Comparison of ENCODE assay signal across 7 mouse cellular contexts in the genomic region with DNA sequence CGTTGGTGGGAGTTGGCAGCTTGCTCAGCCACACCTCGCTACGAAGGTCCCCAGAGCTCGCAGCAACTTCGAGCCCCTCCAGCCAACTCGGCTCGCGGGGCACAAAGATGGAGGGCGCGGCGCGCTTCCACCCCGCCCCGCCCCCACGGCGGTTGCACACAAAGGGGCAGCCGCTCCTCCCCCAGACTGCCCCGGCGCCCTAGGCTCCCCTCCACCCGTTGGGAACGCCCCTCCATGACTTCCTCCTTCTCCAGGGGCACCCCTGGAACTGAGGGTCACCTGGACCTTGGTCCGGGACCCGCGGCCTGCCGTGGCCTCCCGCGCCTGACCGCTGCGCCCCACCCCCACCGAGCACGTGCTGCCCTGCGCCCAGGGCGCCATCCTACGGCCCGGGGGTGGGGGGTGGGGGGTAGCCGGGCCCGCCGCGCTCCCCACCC. TPM values are rescaled to one million over a fixed set of nuclear protein-coding genes. Genes with fewer than 3 reads are reported as not detected.
A peak's percentile ranks its signal among the peaks of the same experiment; 100 is the strongest.
DNase-seq lines count a peak whose midpoint lies in the region; ATAC-seq and TF ChIP-seq lines count a peak whose summit lies in the region.

No protein-coding gene starts in this region.

- H3K9ac ChIP-seq in heart, embryonic 15.5 days: peak overlapping the region; percentile 92
- H3K9ac ChIP-seq in limb, embryonic 14.5 days (ENCODE audit: low read depth, low read length, severe bottlenecking): peak overlapping the region; percentile 87
- H3K9ac ChIP-seq in midbrain, embryonic 13.5 days (replicated peaks): peak overlapping the region; percentile 41; the same call in 1 of the 2 replicates
- peak overlapping the region; percentile 79 for H3K9ac ChIP-seq in stomach, postnatal 0 days (ENCODE audit: low read length)

- TF ChIP-seq EP300 in stomach, postnatal 0 days (optimal IDR thresholded peaks at IDR 0.05): no peak

- H3K4me2 ChIP-seq in heart, embryonic 15.5 days: peak overlapping the region; percentile 90
- peak overlapping the region; percentile 82 for H3K4me2 ChIP-seq in limb, embryonic 14.5 days (replicated peaks; ENCODE audit: low read depth, low read length, severe bottlenecking)
- H3K4me2 ChIP-seq in midbrain, embryonic 13.5 days (replicated peaks): peak overlapping the region; percentile 90
- peak overlapping the region; percentile 94 for H3K4me2 ChIP-seq in stomach, postnatal 0 days (replicated peaks; ENCODE audit: low read depth)

- H3K4me1 ChIP-seq in E14TG2a.4 (replicated peaks; ENCODE audit: low read depth, low read length): peaks cover 66% of the 10 kb centered on the region
- H3K4me1 ChIP-seq in heart, embryonic 15.5 days (replicated peaks): peaks cover 41% of the 10 kb centered on the region
- peaks cover 22% of the 10 kb centered on the region for H3K4me1 ChIP-seq in limb, embryonic 14.5 days (ENCODE audit: control insufficient read depth, insufficient read depth, low read length)
- peaks cover 39% of the 10 kb centered on the region for H3K4me1 ChIP-seq in midbrain, embryonic 13.5 days (replicated peaks)
- H3K4me1 ChIP-seq in stomach, postnatal 0 days (replicated peaks; ENCODE audit: control insufficient read depth, insufficient read depth): peaks cover 4% of the 10 kb centered on the region; the same call in 1 of the 2 replicates

- peaks cover 15% of the 10 kb centered on the region for H3K36me3 ChIP-seq in E14TG2a.4 (ENCODE audit: insufficient read depth, low read length)
- no peaks in the 10 kb centered on the region for H3K36me3 ChIP-seq in heart, embryonic 15.5 days
- H3K36me3 ChIP-seq in limb, embryonic 14.5 days (ENCODE audit: control insufficient read depth, insufficient read depth, low read length): peaks cover 3% of the 10 kb centered on the region; the same call in 1 of the 2 replicates
- H3K36me3 ChIP-seq in midbrain, embryonic 13.5 days: no peaks in the 10 kb centered on the region
- no peaks in the 10 kb centered on the region for H3K36me3 ChIP-seq in stomach, postnatal 0 days (ENCODE audit: control insufficient read depth, insufficient read depth, low read length)

- H3K27me3 ChIP-seq in E14TG2a.4 (ENCODE audit: insufficient read depth, low read length): no peaks in the 10 kb centered on the region
- peaks cover 4% of the 10 kb centered on the region; the same call in 1 of the 2 replicates for H3K27me3 ChIP-seq in heart, embryonic 15.5 days
- no peaks in the 10 kb centered on the region for H3K27me3 ChIP-seq in limb, embryonic 14.5 days (ENCODE audit: control insufficient read depth, insufficient read depth, low read length)
- H3K27me3 ChIP-seq in midbrain, embryonic 13.5 days: peaks cover 12% of the 10 kb centered on the region
- no peaks in the 10 kb centered on the region for H3K27me3 ChIP-seq in stomach, postnatal 0 days (ENCODE audit: control insufficient read depth, insufficient read depth, low read length)

- no peak for TF ChIP-seq CTCF in E14TG2a.4 (conservative IDR thresholded peaks at IDR 0.05; ENCODE audit: low read length)
- TF ChIP-seq CTCF in stomach, postnatal 0 days (IDR thresholded peaks at IDR 0.05; ENCODE audit: low read depth): no peak

- 3% methylated on average over 37 of the region's 39 CpGs for WGBS in heart, embryonic 15.5 days
- WGBS in limb, embryonic 14.5 days: 2% methylated on average over 29 of the region's 39 CpGs
- WGBS in midbrain, embryonic 13.5 days: 2% methylated on average over 29 of the region's 39 CpGs
- WGBS in stomach, postnatal 0 days: 2% methylated on average over 37 of the region's 39 CpGs

- peak overlapping the region; percentile 95 for H3K4me3 ChIP-seq in E14TG2a.4 (replicated peaks; ENCODE audit: low read length)
- H3K4me3 ChIP-seq in heart, embryonic 15.5 days: peak overlapping the region; percentile 83
- peak overlapping the region; percentile 81 for H3K4me3 ChIP-seq in limb, embryonic 14.5 days (replicated peaks; ENCODE audit: low read length)
- H3K4me3 ChIP-seq in midbrain, embryonic 13.5 days (replicated peaks): peak overlapping the region; percentile 85
- H3K4me3 ChIP-seq in stomach, postnatal 0 days (ENCODE audit: low read depth, low read length): peak overlapping the region; percentile 65

- no peaks in the 10 kb centered on the region for H3K9me3 ChIP-seq in E14TG2a.4 (ENCODE audit: low read length)
- no peaks in the 10 kb centered on the region for H3K9me3 ChIP-seq in heart, embryonic 15.5 days (replicated peaks)
- H3K9me3 ChIP-seq in limb, embryonic 14.5 days (ENCODE audit: control insufficient read depth, low read length): no peaks in the 10 kb centered on the region
- H3K9me3 ChIP-seq in midbrain, embryonic 13.5 days: no peaks in the 10 kb centered on the region
- no peaks in the 10 kb centered on the region for H3K9me3 ChIP-seq in stomach, postnatal 0 days (ENCODE audit: control insufficient read depth, low read length)

- ATAC-seq in heart, embryonic 15.5 days (replicated peaks; ENCODE audit: insufficient number of reproducible peaks, insufficient read depth, low FRiP score, low read depth): peak; percentile 14; the same call in 1 of the 2 replicates
- ATAC-seq in limb, embryonic 14.5 days (ENCODE audit: low FRiP score, low read depth): peak; percentile 48
- ATAC-seq in midbrain, embryonic 13.5 days: no peak
- ATAC-seq in stomach, postnatal 0 days (ENCODE audit: low FRiP score, low TSS enrichment): peak; percentile 22

- DNase-seq in WW6 (ENCODE audit: low read depth, low spot score): peak; percentile 65
- peak; percentile 65 for DNase-seq in limb, embryonic 14.5 days (ENCODE audit: low spot score)
- peak; percentile 78 for DNase-seq in stomach, postnatal 0 days (ENCODE audit: low spot score)
- no peak for DNase-seq in right cerebral cortex, adult 2 months (ENCODE audit: low spot score in 2 of 2)

- H3K27ac ChIP-seq in heart, embryonic 15.5 days: peak overlapping the region; percentile 96
- peak overlapping the region; percentile 97 for H3K27ac ChIP-seq in limb, embryonic 14.5 days (replicated peaks; ENCODE audit: low read depth, low read length)
- peak overlapping the region; percentile 56; the same call in 1 of the 2 replicates for H3K27ac ChIP-seq in midbrain, embryonic 13.5 days
- peak overlapping the region; percentile 92 for H3K27ac ChIP-seq in stomach, postnatal 0 days (replicated peaks)

- 0 out of 2 replicates have a peak, but pooled peaks have one; percentile 36 for TF ChIP-seq POLR2A in limb, embryonic 14.5 days (IDR thresholded peaks at IDR 0.05; ENCODE audit: borderline replicate concordance, extremely low read depth, insufficient read depth, insufficient read length)

RNA-seq across cellular contexts. Expression of gene Hmga1, which starts 1.2 kb away (rescaled TPM):
- polyA plus RNA-seq in heart, embryonic 15.5 days (2015; fragmentation: Nextera tagmentation; extraction: Ambion mirVana): 95.0 and 152 TPM in 2 replicates
- polyA plus RNA-seq in limb, embryonic 14.5 days (2012; rRNA removed): 196 and 250 TPM in 2 replicates
- 227 and 235 TPM in 2 replicates for polyA plus RNA-seq in limb, embryonic 14.5 days (2014; fragmentation: Nextera tagmentation; extraction: Ambion mirVana)
- 120 and 124 TPM in 2 replicates for polyA plus RNA-seq in midbrain, embryonic 13.5 days (2015; fragmentation: Nextera tagmentation; extraction: Ambion mirVana)
- 71.1 and 78.4 TPM in 2 replicates for polyA plus RNA-seq in stomach, postnatal 0 days (2015; fragmentation: Nextera tagmentation; extraction: Ambion mirVana)

RNA-seq across cellular contexts. Expression of gene AI413582, which starts 10.5 kb away (rescaled TPM):
- 14.5 and 23.0 TPM in 2 replicates for polyA plus RNA-seq in heart, embryonic 15.5 days (2015; fragmentation: Nextera tagmentation; extraction: Ambion mirVana)
- polyA plus RNA-seq in limb, embryonic 14.5 days (2012; rRNA removed): 24.1 and 28.0 TPM in 2 replicates
- polyA plus RNA-seq in limb, embryonic 14.5 days (2014; fragmentation: Nextera tagmentation; extraction: Ambion mirVana): 31.4 and 31.9 TPM in 2 replicates
- 33.4 and 36.8 TPM in 2 replicates for polyA plus RNA-seq in midbrain, embryonic 13.5 days (2015; fragmentation: Nextera tagmentation; extraction: Ambion mirVana)
- 37.1 and 37.7 TPM in 2 replicates for polyA plus RNA-seq in stomach, postnatal 0 days (2015; fragmentation: Nextera tagmentation; extraction: Ambion mirVana)

RNA-seq across cellular contexts. Expression of gene Grm4, which starts 33.9 kb away (rescaled TPM):
- polyA plus RNA-seq in heart, embryonic 15.5 days (2015; fragmentation: Nextera tagmentation; extraction: Ambion mirVana): 0.05 and 0.36 TPM in 2 replicates
- 1.6 and 2.2 TPM in 2 replicates for polyA plus RNA-seq in limb, embryonic 14.5 days (2012; rRNA removed)
- polyA plus RNA-seq in limb, embryonic 14.5 days (2014; fragmentation: Nextera tagmentation; extraction: Ambion mirVana): 0.75 and 1.0 TPM in 2 replicates
- 5.8 and 6.1 TPM in 2 replicates for polyA plus RNA-seq in midbrain, embryonic 13.5 days (2015; fragmentation: Nextera tagmentation; extraction: Ambion mirVana)
- 0.16 TPM in 2 replicates for polyA plus RNA-seq in stomach, postnatal 0 days (2015; fragmentation: Nextera tagmentation; extraction: Ambion mirVana)

Comparison
In these comparisons a context has a peak if more than half of its experiments do, and no peak if none do; other contexts are left out.
1. DNase-seq: peak in WW6 (single experiment), limb, embryonic 14.5 days (single experiment) and stomach, postnatal 0 days (single experiment); none in right cerebral cortex, adult 2 months (0 of 2).
2. H3K9ac ChIP-seq: peak in every context shown above with its lines; median percentile 92 in heart, embryonic 15.5 days; 87 in limb, embryonic 14.5 days; 79 in stomach, postnatal 0 days; 41 in midbrain, embryonic 13.5 days.
3. Peak in every context shown above with its lines, with median percentiles within 50 percentile points of each other: H3K4me3 ChIP-seq, H3K27ac ChIP-seq and H3K4me2 ChIP-seq.